Comparison of ENCODE assay signal across 9 mouse cellular contexts in genomic region chr3:137775076-137775849, GRCm38 (mm10).
DNase-seq lines count a peak whose midpoint lies in the region; ATAC-seq lines count a peak whose summit lies in the region.
"Had no signal": no experiment of that assay in that cellular context is flagged by ENCODE, and none has a peak within 500 bp of the region (broad histone marks: within the 10 kb centered on the region; RNA-seq: fewer than 3 reads in every experiment).

No protein-coding gene starts in this region.

- peak; percentile 67 for DNase-seq in forebrain, embryonic 14.5 days (ENCODE audit: low spot score)
- DNase-seq in forebrain, embryonic 11.5 days (ENCODE audit: low spot score) = no peak
- DNase-seq in lung, postnatal 10 days = peak; percentile 9
- no peak for DNase-seq in lung, postnatal 4 days
- DNase-seq in liver, embryonic 11.5 days (ENCODE audit: low spot score) = peak; percentile 41
- DNase-seq in cerebellum, postnatal 25 days = no peak
- no peak for DNase-seq in cerebellum, adult 18-20 months

- H3K4me1 ChIP-seq in forebrain, embryonic 14.5 days (ENCODE audit: control insufficient read depth, insufficient read depth, low read length) = peaks cover 5% of the 10 kb centered on the region
- peaks cover 5% of the 10 kb centered on the region for H3K4me1 ChIP-seq in forebrain, embryonic 11.5 days (replicated peaks; ENCODE audit: control insufficient read depth, insufficient read depth, low read length)
- no peaks in the 10 kb centered on the region for H3K4me1 ChIP-seq in liver, embryonic 11.5 days (replicated peaks; ENCODE audit: control insufficient read depth, insufficient read depth, low read length)

- H3K4me2 ChIP-seq in forebrain, embryonic 14.5 days (ENCODE audit: low read length) = no peak overlapping the region
- H3K4me2 ChIP-seq in forebrain, embryonic 11.5 days (ENCODE audit: low read depth, low read length, severe bottlenecking) = no peak overlapping the region
- H3K4me2 ChIP-seq in liver, embryonic 11.5 days = no peak overlapping the region
- H3K4me2 ChIP-seq: embryonic facial prominence, embryonic 15.5 days had no signal

- WGBS in forebrain, embryonic 14.5 days = 69% methylated on average over 6 of the region's 6 CpGs
- WGBS in forebrain, embryonic 11.5 days = 81% methylated on average over 6 of the region's 6 CpGs
- 34% methylated on average over 6 of the region's 6 CpGs for WGBS in liver, embryonic 11.5 days

- H3K9ac ChIP-seq in forebrain, embryonic 14.5 days (ENCODE audit: low read length) = no peak overlapping the region
- H3K9ac ChIP-seq in forebrain, embryonic 11.5 days (ENCODE audit: low read length) = no peak overlapping the region
- H3K9ac ChIP-seq in liver, embryonic 11.5 days (ENCODE audit: low read depth, low read length) = no peak overlapping the region
- H3K9ac ChIP-seq: embryonic facial prominence, embryonic 15.5 days had no signal

- H3K27me3 ChIP-seq in forebrain, embryonic 14.5 days (replicated peaks; ENCODE audit: control insufficient read depth, insufficient read depth, low read length) = no peaks in the 10 kb centered on the region
- peaks cover 2% of the 10 kb centered on the region; the same call in 1 of the 2 replicates for H3K27me3 ChIP-seq in forebrain, embryonic 11.5 days (ENCODE audit: control insufficient read depth, insufficient read depth, low read length)
- peaks cover 22% of the 10 kb centered on the region for H3K27me3 ChIP-seq in liver, embryonic 11.5 days (replicated peaks; ENCODE audit: control insufficient read depth, insufficient read depth, low read length)

- no peaks in the 10 kb centered on the region for H3K9me3 ChIP-seq in forebrain, embryonic 14.5 days (replicated peaks; ENCODE audit: control insufficient read depth, low read length)
- H3K9me3 ChIP-seq in forebrain, embryonic 11.5 days (ENCODE audit: control insufficient read depth, low read length) = no peaks in the 10 kb centered on the region
- no peaks in the 10 kb centered on the region for H3K9me3 ChIP-seq in liver, embryonic 11.5 days (ENCODE audit: control insufficient read depth, low read length)
- H3K9me3 ChIP-seq: embryonic facial prominence, embryonic 15.5 days had no signal

- H3K4me3 ChIP-seq in forebrain, embryonic 14.5 days (ENCODE audit: low read depth, low read length) = no peak overlapping the region
- H3K4me3 ChIP-seq in forebrain, embryonic 11.5 days (ENCODE audit: low read depth, low read length) = no peak overlapping the region
- no peak overlapping the region for H3K4me3 ChIP-seq in liver, embryonic 11.5 days (ENCODE audit: low read depth, low read length)
- H3K4me3 ChIP-seq: embryonic facial prominence, embryonic 15.5 days had no signal

- H3K27ac ChIP-seq in forebrain, embryonic 14.5 days (ENCODE audit: low read depth, low read length) = no peak overlapping the region; the same call in 1 of the 2 replicates
- H3K27ac ChIP-seq in forebrain, embryonic 11.5 days (ENCODE audit: low read depth, low read length) = no peak overlapping the region
- no peak overlapping the region for H3K27ac ChIP-seq in liver, embryonic 11.5 days (ENCODE audit: low read depth, low read length)
- H3K27ac ChIP-seq: embryonic facial prominence, embryonic 15.5 days had no signal

- peak; percentile 67 for ATAC-seq in forebrain, embryonic 14.5 days
- ATAC-seq in forebrain, embryonic 11.5 days (replicated peaks; ENCODE audit: low FRiP score) = no peak
- peak; percentile 76 for ATAC-seq in liver, embryonic 11.5 days (replicated peaks; ENCODE audit: low FRiP score)
- peak; percentile 33; the same call in 1 of the 2 replicates for ATAC-seq in neutrophil, adult 5-6 weeks (ENCODE audit: extremely low read depth, insufficient number of reproducible peaks, low FRiP score, poor library complexity, severe bottlenecking)

- H3K36me3 ChIP-seq in forebrain, embryonic 14.5 days (ENCODE audit: control insufficient read depth, insufficient read depth, low read length) = no peaks in the 10 kb centered on the region
- no peaks in the 10 kb centered on the region for H3K36me3 ChIP-seq in forebrain, embryonic 11.5 days (ENCODE audit: control insufficient read depth, insufficient read depth, low read length)
- no peaks in the 10 kb centered on the region for H3K36me3 ChIP-seq in liver, embryonic 11.5 days (ENCODE audit: control insufficient read depth, insufficient read depth, low read length)
- H3K36me3 ChIP-seq: embryonic facial prominence, embryonic 15.5 days had no signal

Comparison
In these comparisons a context has a peak if more than half of its experiments do, and no peak if none do; other contexts are left out.
1. DNase-seq: peak in forebrain, embryonic 14.5 days (single experiment), lung, postnatal 10 days (single experiment) and liver, embryonic 11.5 days (single experiment); none in forebrain, embryonic 11.5 days (single experiment), lung, postnatal 4 days (0 of 2), cerebellum, postnatal 25 days (0 of 2) and cerebellum, adult 18-20 months (0 of 2).